Mouse (Mus musculus): ENCODE data around the gene Lif. TPM values are rescaled to one million over a fixed set of nuclear protein-coding genes. Genes with fewer than 3 reads are reported as not detected.

Lif gene
- polyA plus RNA-seq (2012): 0.02 and 0.21 TPM in 2 replicates

DNA sequence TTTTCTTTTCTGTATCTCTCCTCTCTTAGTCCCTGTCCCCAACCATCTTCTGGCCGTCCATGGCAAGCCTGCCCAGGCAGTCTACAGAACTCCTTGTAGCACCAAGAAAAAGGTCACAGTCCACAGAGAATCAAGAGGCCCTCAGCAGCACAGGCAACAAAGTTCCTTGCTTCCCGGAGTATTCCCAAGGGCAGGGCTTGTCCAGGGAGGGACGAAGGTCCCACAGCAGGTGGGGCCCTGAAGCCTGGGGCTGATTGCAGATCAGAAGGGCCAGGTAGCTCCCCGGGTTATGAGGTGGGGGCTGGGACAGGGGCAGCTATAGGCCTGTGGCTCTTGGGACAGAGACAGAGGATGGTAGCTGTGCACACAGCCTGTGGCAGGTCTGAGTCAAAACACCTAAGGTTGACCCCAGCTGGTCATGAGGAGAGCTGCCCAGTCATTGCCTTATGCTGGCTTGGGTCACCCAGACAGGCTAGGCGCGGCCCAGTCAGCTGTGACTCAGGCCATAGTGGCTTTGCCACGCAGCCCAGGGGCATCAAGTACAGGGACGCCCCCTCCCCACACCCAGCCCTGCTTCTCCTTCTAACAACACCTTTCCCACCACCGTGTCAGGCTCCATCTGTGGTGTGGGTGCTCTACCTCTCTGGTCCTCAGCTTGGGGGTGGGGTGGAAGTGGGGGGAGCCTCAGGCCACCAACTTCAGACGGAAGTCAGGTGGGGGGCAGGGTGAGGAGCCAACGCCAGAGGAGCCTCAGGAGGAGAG, at the start of gene Lif:
Lif (plus strand) TSS at position 712 of the 762 bp plus-strand sequence.
- TF ChIP-seq GATA1 (IDR thresholded peaks at IDR 0.05; ENCODE audit: low read length): no peak

DNA sequence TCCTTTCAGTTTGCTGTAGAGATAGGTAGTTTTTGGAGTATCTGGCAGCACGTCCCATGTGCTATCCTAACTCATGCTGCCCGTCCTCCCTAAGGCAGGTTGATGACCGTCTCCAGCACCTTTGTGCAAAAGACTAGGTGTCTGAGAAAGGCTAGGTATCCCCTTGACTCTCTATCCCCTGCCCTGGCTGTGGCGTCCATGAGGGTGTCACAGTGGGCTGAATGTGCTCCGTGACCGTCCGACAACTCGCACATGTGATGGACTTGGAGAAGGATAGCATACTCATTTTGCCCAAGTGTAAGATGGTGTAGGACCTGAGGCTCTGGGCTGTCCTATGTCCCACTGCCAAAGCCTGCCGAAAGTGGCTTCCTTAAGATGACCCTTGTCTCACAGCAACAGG, 49.7 kb upstream of the Lif start:
- TF ChIP-seq GATA1 (IDR thresholded peaks at IDR 0.05; ENCODE audit: low read length): no peak

DNA sequence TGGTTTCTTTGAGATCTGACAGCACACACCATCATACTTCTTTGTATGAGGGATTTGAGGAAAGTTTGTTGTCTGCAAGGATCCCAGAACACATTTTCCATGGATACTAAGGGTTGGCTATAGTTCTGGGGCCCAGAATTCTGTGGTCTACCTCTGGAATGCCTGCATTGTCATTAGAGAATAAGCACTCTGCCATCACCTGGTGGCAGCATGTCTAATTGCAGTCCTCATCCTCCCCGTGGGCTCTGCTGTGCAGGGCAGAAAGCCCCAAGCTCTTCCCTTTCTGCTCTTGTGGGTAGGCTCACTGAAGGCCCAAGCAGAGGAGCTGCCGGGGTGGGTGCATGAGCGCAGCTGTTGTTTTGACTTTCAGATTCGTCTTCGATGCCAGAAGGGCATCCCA, 47.8 kb upstream of the Lif start:
- no peak for TF ChIP-seq GATA1 (IDR thresholded peaks at IDR 0.05; ENCODE audit: low read length)

DNA sequence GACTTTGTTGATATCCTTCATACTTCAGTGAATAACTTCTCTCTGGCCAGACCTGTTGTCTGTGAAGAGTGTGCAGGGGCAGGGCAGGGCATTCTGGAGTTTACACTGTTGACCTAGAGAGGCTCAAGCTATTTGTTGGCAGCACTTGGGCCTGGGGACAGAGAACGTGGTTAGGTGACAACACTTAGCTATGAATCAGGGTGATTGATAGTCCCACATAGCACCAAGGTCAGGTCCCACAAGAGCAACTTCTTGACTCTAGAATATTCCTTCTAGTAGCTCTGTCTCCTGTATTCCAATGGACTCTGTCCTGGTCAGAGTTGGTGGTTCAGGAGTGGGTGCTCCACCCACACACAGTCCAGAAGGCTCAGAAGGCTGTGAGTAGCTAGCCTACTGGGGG, 46.6 kb upstream of the Lif start:
- no peak for TF ChIP-seq GATA1 (IDR thresholded peaks at IDR 0.05; ENCODE audit: low read length)

DNA sequence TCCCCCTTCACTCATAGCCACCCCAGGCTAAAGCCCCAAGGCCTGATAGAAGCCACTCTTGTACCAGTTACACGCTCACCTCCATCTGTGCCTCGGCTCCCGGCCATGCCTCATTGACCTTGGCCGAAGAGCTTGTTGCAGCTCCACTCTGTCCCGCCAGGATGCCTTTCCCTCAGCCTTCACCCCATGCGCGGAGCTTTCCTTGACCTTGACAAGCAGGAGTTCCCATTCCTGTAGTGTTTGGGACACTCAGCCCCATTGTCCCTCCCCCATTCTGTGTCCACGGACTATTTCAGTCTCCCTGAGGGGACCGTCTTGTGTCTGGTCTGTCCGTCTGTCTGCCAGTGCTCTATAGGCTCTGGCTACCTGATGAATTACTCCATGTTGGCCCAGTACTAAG, 44.2 kb upstream of the Lif start:
- TF ChIP-seq GATA1 (IDR thresholded peaks at IDR 0.05; ENCODE audit: low read length): no peak

DNA sequence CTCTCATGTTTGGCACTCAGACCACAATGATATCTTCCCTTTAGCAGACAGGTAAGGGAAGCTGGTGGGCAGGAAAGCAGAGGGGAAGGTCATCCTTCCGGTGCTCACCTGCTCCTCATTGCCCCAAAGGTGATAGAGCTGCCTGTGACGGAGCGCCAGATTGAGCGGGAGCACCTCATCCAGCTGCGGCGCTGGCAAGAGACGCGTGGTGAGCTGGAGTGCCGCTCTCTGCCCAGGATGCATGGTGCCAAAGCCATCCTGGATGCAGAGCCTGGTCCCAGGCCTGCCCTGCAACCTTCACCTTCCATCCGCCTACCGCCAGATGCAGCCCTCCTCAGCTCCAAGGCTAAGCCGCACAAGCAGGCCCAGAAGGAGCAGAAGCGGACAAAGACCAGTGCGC, 42.8 kb upstream of the Lif start:
- no peak for TF ChIP-seq GATA1 (IDR thresholded peaks at IDR 0.05; ENCODE audit: low read length)

DNA sequence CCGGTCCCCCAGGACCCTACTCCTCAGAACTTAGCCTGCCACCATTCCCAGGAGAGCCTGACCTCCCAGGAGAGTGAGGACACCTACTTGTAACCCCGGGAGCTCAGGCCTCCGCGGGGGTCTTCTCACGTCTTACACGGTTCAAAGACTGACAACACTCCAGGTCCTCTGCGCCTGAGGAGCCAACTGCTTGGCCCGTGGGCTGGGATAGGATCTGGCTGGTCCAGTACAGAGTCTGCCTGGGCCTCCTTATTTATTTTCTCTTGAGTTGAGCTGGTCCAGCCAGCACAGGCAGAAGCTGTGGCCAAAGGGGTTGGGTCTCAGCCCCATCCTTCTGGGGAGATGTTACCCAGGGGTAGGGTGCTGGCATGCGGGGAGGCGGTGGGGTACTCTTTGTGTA, 42.3 kb upstream of the Lif start:
- no peak for TF ChIP-seq GATA1 (IDR thresholded peaks at IDR 0.05; ENCODE audit: low read length)

DNA sequence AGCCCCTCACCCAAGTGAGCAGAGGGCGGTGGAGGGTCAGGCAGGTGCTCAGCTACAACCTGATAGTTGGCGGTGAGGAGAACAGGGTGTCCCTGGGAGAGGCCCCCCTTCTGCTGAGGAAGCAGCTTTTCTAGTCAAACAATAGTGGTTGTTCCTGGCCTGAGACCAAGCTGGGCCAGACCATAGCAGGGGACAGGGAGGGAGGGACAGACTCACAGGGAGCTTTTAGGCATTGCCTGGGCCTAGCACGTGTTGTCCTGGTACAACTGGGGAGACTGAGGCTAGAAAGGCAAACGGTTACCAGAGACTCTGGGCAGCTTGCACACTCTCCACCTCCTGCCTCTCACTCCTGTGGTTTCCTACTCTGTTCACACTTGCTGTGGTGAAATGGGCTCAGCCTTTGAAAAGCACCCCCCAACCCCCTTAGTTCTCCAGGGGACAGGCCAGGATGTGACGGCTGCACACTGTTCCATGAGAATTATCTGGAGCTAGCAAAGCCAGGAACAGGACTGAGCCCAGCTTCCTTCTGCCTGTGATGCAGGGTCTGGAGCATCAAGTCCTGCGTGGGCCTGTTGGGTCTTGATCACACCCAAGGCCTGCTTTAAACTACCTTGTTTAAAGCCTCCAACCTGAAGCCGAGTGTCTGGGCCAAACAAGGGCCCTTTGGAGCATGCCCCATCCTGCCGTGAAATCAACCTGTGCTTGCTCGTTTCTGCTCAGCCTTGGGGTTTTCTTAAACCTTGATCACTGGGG, 40.9 kb upstream of the Lif start:
- no peak for TF ChIP-seq GATA1 (IDR thresholded peaks at IDR 0.05; ENCODE audit: low read length)

DNA sequence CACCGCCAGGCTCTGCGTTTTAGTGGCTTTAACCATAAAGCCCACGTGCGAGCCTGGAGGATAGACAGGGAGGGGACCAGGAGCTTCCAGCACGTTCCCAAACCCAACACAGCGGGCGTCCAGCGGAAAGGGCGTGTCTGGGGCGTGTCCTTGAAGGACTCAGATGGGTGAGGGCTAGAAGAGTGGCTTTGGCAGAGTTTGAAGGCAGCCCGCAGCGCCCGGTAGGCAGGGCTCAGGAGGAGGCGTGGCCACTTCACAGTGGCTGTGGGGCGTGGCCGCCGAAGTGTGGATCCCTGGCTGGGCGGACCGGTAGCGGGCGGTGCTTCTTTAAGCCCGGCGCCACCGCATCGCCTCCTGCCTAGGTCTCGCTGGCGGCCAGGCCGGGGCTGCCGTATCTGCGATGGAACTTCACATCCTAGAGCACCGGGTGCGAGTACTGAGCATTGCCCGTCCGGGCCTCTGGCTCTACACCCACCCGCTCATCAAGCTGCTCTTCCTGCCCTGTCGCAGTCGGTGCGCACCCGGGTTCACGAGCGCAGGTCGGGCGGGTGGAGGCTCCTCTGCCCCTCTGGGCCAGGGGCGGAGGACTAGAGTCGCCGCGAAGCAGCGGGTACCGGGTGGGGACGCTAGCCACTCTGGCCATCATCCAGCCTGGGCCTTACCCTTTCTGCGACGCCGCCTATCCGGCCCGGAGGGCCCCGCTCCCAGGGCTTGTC, 39.3 kb upstream of the Lif start, which contains the start of gene Castor1:
Castor1 (plus strand) TSS at position 312 of the 716 bp plus-strand sequence.
- no peak for TF ChIP-seq GATA1 (IDR thresholded peaks at IDR 0.05; ENCODE audit: low read length)

DNA sequence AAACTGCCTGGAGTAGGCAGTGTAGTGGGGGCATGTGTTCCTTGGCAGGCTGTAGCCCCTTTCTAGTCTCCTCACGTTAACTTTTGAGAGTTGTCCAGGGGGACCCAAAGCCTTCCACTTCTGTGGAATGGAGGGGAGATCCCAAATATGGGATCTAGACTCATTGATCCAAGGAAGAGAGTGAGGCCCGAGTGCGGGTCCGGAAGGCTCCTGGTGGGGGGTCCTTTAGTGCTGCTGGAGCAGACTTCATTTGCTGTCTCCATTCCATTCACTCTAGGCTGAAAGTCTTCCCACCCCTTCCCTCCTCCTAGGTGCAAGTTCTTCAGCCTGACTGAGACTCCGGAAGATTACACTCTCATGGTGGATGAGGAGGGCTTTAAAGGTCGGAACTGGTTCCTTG, 38.7 kb upstream of the Lif start:
- no peak for TF ChIP-seq GATA1 (IDR thresholded peaks at IDR 0.05; ENCODE audit: low read length)

DNA sequence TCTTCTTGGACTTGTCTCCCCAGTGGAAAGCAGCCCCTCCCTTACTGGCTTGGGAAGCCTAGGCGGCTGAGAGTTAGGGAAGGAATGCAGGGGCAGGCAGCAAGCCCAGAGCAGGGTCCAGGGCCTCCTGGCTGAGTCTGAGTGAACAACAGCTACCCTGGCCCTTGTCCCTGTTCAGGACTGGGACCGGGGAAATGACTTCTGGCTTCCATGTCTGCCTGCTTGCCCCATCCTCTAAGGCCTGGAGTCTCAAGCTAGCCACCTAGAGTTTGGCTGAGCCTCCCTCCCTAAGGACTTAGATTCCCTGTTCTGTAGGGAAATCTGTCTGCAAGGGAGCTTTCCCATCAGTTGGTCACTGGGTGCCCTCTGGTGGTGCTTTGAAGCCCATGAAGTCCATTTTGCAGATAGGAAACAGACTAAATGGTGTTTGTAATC, 38.0 kb upstream of the Lif start:
- no peak for TF ChIP-seq GATA1 (IDR thresholded peaks at IDR 0.05; ENCODE audit: low read length)

DNA sequence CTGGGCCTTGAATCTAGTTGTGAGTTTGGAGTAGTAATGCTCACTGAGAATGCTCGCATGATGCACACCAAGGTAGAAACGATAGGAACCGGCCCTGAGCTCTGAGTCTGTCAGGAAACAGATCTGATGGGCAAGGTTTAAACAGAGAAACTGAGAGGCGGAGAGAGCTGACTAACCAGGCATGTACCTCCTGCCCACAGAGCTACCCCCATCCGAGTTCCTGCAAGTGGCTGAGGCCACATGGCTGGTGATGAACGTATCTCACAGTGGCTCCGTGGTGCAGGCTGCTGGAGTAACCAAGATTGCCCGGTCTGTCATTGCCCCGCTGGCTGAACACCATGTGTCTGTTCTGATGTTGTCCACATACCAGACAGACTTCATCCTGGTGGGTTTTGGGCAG, 37.4 kb upstream of the Lif start:
- no peak for TF ChIP-seq GATA1 (IDR thresholded peaks at IDR 0.05; ENCODE audit: low read length)

DNA sequence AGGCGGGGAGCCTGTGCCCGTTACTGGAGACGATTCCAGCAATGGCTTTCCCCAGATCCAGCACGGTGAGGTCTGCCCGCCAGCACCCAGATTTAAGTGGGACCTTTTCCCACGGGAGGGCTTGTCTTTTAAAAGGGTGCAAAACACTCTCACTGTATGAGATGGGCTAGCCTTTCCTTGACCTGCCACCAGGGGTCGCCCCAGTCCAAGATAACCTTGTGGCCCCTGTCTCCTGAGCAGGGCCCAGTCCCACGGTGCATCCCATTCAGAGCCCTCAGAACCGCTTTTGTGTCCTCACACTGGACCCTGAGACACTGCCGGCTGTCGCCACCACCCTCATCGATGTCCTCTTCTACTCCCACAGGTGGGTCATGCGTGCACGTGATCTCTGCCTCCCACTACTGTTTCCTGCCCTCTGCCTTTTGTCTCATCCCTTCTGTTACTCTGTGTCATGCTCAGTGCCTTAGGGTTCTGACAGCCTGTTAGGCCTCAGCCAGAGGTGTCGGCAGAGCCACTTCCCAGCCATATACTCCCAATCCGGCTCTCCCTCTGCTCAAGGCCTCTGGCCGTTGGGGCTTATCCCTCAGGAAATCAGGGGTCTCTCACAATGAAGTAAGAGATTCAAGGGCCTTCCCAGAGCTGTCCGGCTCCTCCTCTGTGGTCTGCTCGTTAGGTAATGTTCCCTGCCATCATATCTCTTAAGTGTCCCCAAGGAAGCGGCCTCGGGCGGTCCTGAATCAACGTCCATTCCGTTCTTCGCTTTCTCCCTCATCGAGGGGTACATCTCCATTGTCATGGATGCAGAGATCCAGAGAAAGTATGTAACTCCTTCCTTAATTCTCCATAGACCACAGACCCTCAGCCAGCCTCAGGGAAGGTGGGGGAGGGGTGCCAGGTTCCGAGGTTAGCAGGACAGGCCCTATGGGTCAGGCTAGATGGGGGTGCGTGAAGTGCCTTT, 36.6 kb upstream of the Lif start:
- TF ChIP-seq GATA1 (IDR thresholded peaks at IDR 0.05; ENCODE audit: low read length): no peak

DNA sequence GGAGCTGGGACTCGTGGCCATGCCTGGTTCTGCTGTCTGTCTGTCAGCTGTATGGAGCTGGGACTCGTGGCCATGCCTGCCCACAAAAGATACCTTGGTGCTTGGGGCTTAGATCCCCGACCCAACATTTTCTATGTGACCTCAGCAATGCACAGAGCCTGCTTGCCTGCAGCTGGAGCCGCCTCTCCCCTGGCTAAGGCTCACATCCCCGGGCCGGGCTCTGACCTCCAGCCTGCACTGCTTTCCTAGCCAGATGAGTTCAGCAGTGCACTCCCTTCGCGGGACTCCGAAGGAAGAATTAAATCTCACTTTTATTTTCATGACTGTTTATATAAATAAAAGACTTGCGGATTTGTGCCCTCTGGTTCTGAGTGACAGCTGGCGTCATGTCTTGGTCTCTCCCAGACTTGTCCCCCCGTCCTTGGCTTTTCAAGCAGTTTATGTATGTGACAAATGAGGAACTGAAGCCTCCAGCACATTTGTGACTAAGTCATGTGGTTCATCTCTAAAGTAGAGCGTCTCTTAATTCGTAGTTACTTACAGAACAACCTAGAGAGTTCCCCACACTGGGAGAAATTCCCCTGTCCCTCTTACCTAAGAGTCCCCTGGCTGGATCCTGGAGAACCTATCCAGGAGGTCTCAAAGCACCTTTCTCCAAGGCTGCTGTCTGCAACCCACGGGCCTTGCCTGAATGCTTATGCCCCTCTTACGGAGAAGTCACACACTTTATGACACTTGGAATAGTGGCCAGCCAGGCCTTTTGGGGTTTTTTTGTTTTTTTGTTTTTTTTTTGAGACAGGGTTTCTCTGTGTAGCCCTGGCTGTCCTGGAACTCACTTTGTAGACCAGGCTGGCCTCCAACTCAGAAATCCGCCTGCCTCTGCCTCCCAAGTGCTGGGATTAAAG, 35.1 kb upstream of the Lif start:
- TF ChIP-seq GATA1 (IDR thresholded peaks at IDR 0.05; ENCODE audit: low read length): no peak
